Mouse (Mus musculus) G1E (cell line): ENCODE data around the gene Olfr2. TPM values are rescaled to one million over a fixed set of nuclear protein-coding genes. Genes with fewer than 3 reads are reported as not detected.

Experiments
- ATAC-seq: 2 replicates; pipeline ENCODE4 v1.8.0; 2016; ENCODE audit warnings: mild to moderate bottlenecking; ENCODE audit not compliant: insufficient number of reproducible peaks, poor library complexity, low FRiP score, severe bottlenecking; ENCODE audit errors: extremely low read depth
- DNase-seq: peaks from one replicate; pipeline ENCODE4 v3.0.0; 2012; ENCODE audit warnings: low spot score
- H3K27me3 ChIP-seq: 2 replicates; pipeline ENCODE4 v1.6.1; 2012; ENCODE audit warnings: mild to moderate bottlenecking, low read length, inconsistent platforms; ENCODE audit not compliant: insufficient read depth
- H3K36me3 ChIP-seq: replicated peaks from 2 replicates; pipeline ENCODE3; 2012; ENCODE audit warnings: mild to moderate bottlenecking, inconsistent platforms
- H3K4me1 ChIP-seq: 2 replicates; pipeline ENCODE4 v1.6.1; 2012; ENCODE audit warnings: low read depth, low read length, inconsistent platforms, mixed read lengths; ENCODE audit not compliant: insufficient read depth
- H3K4me3 ChIP-seq: 2 replicates; pipeline ENCODE4 v1.5.1; 2012; ENCODE audit warnings: low read depth, mild to moderate bottlenecking, inconsistent platforms, low read length, moderate library complexity, mixed read lengths
- H3K9me3 ChIP-seq: replicated peaks from 2 replicates; pipeline ENCODE4 v1.6.1; 2012; ENCODE audit warnings: inconsistent platforms
- CTCF ChIP-seq: IDR thresholded peaks from 2 replicates; pipeline ENCODE4 v1.5.1; 2012; ENCODE audit warnings: low read depth, low read length, inconsistent platforms, mixed read lengths
- GATA1 ChIP-seq: IDR thresholded peaks from 2 replicates; pipeline ENCODE4 v1.6.1; 2012; ENCODE audit warnings: borderline replicate concordance, low read length, inconsistent platforms, mixed read lengths
- GATA2 ChIP-seq: IDR thresholded peaks from 2 replicates; pipeline ENCODE4 v1.6.1; 2012; ENCODE audit warnings: low read depth, low read length, inconsistent platforms, borderline replicate concordance
- POLR2AphosphoS5 ChIP-seq: IDR thresholded peaks from 2 replicates; pipeline ENCODE4 v1.6.1; 2012; ENCODE audit warnings: low read depth, low read length, inconsistent platforms; ENCODE audit not compliant: insufficient replicate concordance
- TAL1 ChIP-seq: conservative IDR thresholded peaks from 2 replicates; pipeline ENCODE4 v1.6.1; 2012; ENCODE audit warnings: low read depth, low read length, inconsistent platforms, mixed read lengths
- polyA plus RNA-seq: library from polyadenylated mRNA; stranded (reverse); fragments of >175 nt; gene quantifications from 2 replicates; pipeline ENCODE4 v1.2.3, GENCODE M21; 2012
- total RNA-seq, 2 experiments: library from RNA; stranded (forward) in 1 of 2; stranded (reverse) in 1 of 2; fragments of 200-1000 nt in 1 of 2; fragments of >200 nt in 1 of 2; fragmentation: Nextera tagmentation in 1 of 2; gene quantifications; 2 replicates each; pipeline ENCODE4 v1.2.3; 2014 to 2017

Olfr2 gene
- total and polyA plus RNA-seq, 3 experiments = not detected

- H3K4me3 ChIP-seq = no peak within 1 kb of the TSS
- no peak for TF ChIP-seq TAL1
- no peak for TF ChIP-seq POLR2AphosphoS5
- no peak for TF ChIP-seq GATA1
- TF ChIP-seq CTCF = no peak
- TF ChIP-seq GATA2 = no peak
- no peaks in the 10 kb centered on the region for H3K9me3 ChIP-seq
- no peaks in the 10 kb centered on the region for H3K4me1 ChIP-seq
- peaks cover 7% of the 10 kb centered on the region; the same call in 1 of the 2 replicates for H3K27me3 ChIP-seq
- DNase-seq = no peak
- H3K36me3 ChIP-seq = no peaks in the 10 kb centered on the region
- no peak for ATAC-seq
These were observed 57.7 kb downstream of the Olfr2 start, which contains the start of gene Olfr710 for GRCm38 (mm10) chr7:106948212-106948611. TSS of gene Olfr710 (minus strand) at chr7:106948312.

Other genes with a start within 250 kb of the Olfr2 start
Only the 20 nearest of the 22 such genes appear.
- not detected in 2 replicates for gene Olfr700, start 197.2 kb downstream of the Olfr2 start, total RNA-seq (2014; fragmentation: Nextera tagmentation)
- not detected in 2 replicates for gene Olfr700, start 197.2 kb downstream of the Olfr2 start, total RNA-seq (2017)
- not detected in 2 replicates for gene Olfr700, start 197.2 kb downstream of the Olfr2 start, polyA plus RNA-seq
- gene Olfr701, start 191.9 kb downstream of the Olfr2 start, total RNA-seq (2014; fragmentation: Nextera tagmentation) = not detected in 2 replicates
- gene Olfr701, start 191.9 kb downstream of the Olfr2 start, total RNA-seq (2017) = 0.06 and 0.16 TPM in 2 replicates
- not detected in 2 replicates for gene Olfr701, start 191.9 kb downstream of the Olfr2 start, polyA plus RNA-seq
- not detected in 2 replicates for gene Olfr702, start 172.2 kb downstream of the Olfr2 start, total RNA-seq (2014; fragmentation: Nextera tagmentation)
- gene Olfr702, start 172.2 kb downstream of the Olfr2 start, total RNA-seq (2017) = 0.11 TPM in 1 of 2 replicates, not detected in the other
- gene Olfr702, start 172.2 kb downstream of the Olfr2 start, polyA plus RNA-seq = not detected in 2 replicates
- not detected in 2 replicates for gene Olfr703, start 162.7 kb downstream of the Olfr2 start, total RNA-seq (2014; fragmentation: Nextera tagmentation)
- gene Olfr703, start 162.7 kb downstream of the Olfr2 start, total RNA-seq (2017) = not detected in 2 replicates
- not detected in 2 replicates for gene Olfr703, start 162.7 kb downstream of the Olfr2 start, polyA plus RNA-seq
- gene Olfr704, start 142.9 kb downstream of the Olfr2 start, total RNA-seq (2014; fragmentation: Nextera tagmentation) = not detected in 2 replicates
- 0.22 TPM in 1 of 2 replicates, not detected in the other for gene Olfr704, start 142.9 kb downstream of the Olfr2 start, total RNA-seq (2017)
- gene Olfr704, start 142.9 kb downstream of the Olfr2 start, polyA plus RNA-seq = not detected in 2 replicates
- gene Olfr705, start 129.2 kb downstream of the Olfr2 start, total RNA-seq (2014; fragmentation: Nextera tagmentation) = not detected in 2 replicates
- gene Olfr705, start 129.2 kb downstream of the Olfr2 start, total RNA-seq (2017) = 0.05 TPM in 1 of 2 replicates, not detected in the other
- not detected in 2 replicates for gene Olfr705, start 129.2 kb downstream of the Olfr2 start, polyA plus RNA-seq
- gene Olfr706, start 117.9 kb downstream of the Olfr2 start, total RNA-seq (2014; fragmentation: Nextera tagmentation) = not detected in 2 replicates
- 0.06 TPM in 1 of 2 replicates, not detected in the other for gene Olfr706, start 117.9 kb downstream of the Olfr2 start, total RNA-seq (2017)
- not detected in 2 replicates for gene Olfr706, start 117.9 kb downstream of the Olfr2 start, polyA plus RNA-seq
- not detected in 2 replicates for gene Olfr707, start 104.8 kb downstream of the Olfr2 start, total RNA-seq (2014; fragmentation: Nextera tagmentation)
- gene Olfr707, start 104.8 kb downstream of the Olfr2 start, total RNA-seq (2017) = not detected in 2 replicates
- not detected in 2 replicates for gene Olfr707, start 104.8 kb downstream of the Olfr2 start, polyA plus RNA-seq
- not detected in 2 replicates for gene Olfr1532-ps1, start 98.1 kb downstream of the Olfr2 start, total RNA-seq (2014; fragmentation: Nextera tagmentation)
- not detected in 2 replicates for gene Olfr1532-ps1, start 98.1 kb downstream of the Olfr2 start, total RNA-seq (2017)
- not detected in 2 replicates for gene Olfr1532-ps1, start 98.1 kb downstream of the Olfr2 start, polyA plus RNA-seq
- not detected in 2 replicates for gene Olfr709-ps1, start 73.9 kb downstream of the Olfr2 start, total RNA-seq (2014; fragmentation: Nextera tagmentation)
- gene Olfr709-ps1, start 73.9 kb downstream of the Olfr2 start, total RNA-seq (2017) = 0.05 and 0.06 TPM in 2 replicates
- gene Olfr709-ps1, start 73.9 kb downstream of the Olfr2 start, polyA plus RNA-seq = not detected in 2 replicates
- not detected in 2 replicates for gene Olfr710, start 57.8 kb downstream of the Olfr2 start, total RNA-seq (2014; fragmentation: Nextera tagmentation)
- not detected in 2 replicates for gene Olfr710, start 57.8 kb downstream of the Olfr2 start, total RNA-seq (2017)
- gene Olfr710, start 57.8 kb downstream of the Olfr2 start, polyA plus RNA-seq = not detected in 2 replicates
- gene Olfr6, start 42.1 kb downstream of the Olfr2 start, total RNA-seq (2014; fragmentation: Nextera tagmentation) = not detected in 2 replicates
- gene Olfr6, start 42.1 kb downstream of the Olfr2 start, total RNA-seq (2017) = 0.12 and 0.22 TPM in 2 replicates
- not detected in 2 replicates for gene Olfr6, start 42.1 kb downstream of the Olfr2 start, polyA plus RNA-seq
- not detected in 2 replicates for gene Olfr711, start 30.6 kb downstream of the Olfr2 start, total RNA-seq (2014; fragmentation: Nextera tagmentation)
- gene Olfr711, start 30.6 kb downstream of the Olfr2 start, total RNA-seq (2017) = under 0.01 and 0.11 TPM in 2 replicates
- not detected in 2 replicates for gene Olfr711, start 30.6 kb downstream of the Olfr2 start, polyA plus RNA-seq
- gene Olfr713, start 25.1 kb upstream of the Olfr2 start, total RNA-seq (2014; fragmentation: Nextera tagmentation) = not detected in 2 replicates
- gene Olfr713, start 25.1 kb upstream of the Olfr2 start, total RNA-seq (2017) = 0.05 and 0.12 TPM in 2 replicates
- not detected in 2 replicates for gene Olfr713, start 25.1 kb upstream of the Olfr2 start, polyA plus RNA-seq
- not detected in 2 replicates for gene Olfr714, start 64.9 kb upstream of the Olfr2 start, total RNA-seq (2014; fragmentation: Nextera tagmentation)
- gene Olfr714, start 64.9 kb upstream of the Olfr2 start, total RNA-seq (2017) = 0.11 and 0.46 TPM in 2 replicates
- not detected in 2 replicates for gene Olfr714, start 64.9 kb upstream of the Olfr2 start, polyA plus RNA-seq
- not detected in 2 replicates for gene Olfr17, start 87.1 kb upstream of the Olfr2 start, total RNA-seq (2014; fragmentation: Nextera tagmentation)
- 0.06 and 0.11 TPM in 2 replicates for gene Olfr17, start 87.1 kb upstream of the Olfr2 start, total RNA-seq (2017)
- not detected in 2 replicates for gene Olfr17, start 87.1 kb upstream of the Olfr2 start, polyA plus RNA-seq
- not detected in 2 replicates for gene Olfr715b, start 104.3 kb upstream of the Olfr2 start, total RNA-seq (2014; fragmentation: Nextera tagmentation)
- gene Olfr715b, start 104.3 kb upstream of the Olfr2 start, total RNA-seq (2017) = 0.12 TPM in 1 of 2 replicates, not detected in the other
- not detected in 2 replicates for gene Olfr715b, start 104.3 kb upstream of the Olfr2 start, polyA plus RNA-seq
- gene Olfr715, start 125.0 kb upstream of the Olfr2 start, total RNA-seq (2014; fragmentation: Nextera tagmentation) = not detected in 2 replicates
- not detected in 2 replicates for gene Olfr715, start 125.0 kb upstream of the Olfr2 start, total RNA-seq (2017)
- gene Olfr715, start 125.0 kb upstream of the Olfr2 start, polyA plus RNA-seq = not detected in 2 replicates
- gene Olfr716, start 132.3 kb upstream of the Olfr2 start, total RNA-seq (2014; fragmentation: Nextera tagmentation) = not detected in 2 replicates
- 0.05 TPM in 1 of 2 replicates, not detected in the other for gene Olfr716, start 132.3 kb upstream of the Olfr2 start, total RNA-seq (2017)
- not detected in 2 replicates for gene Olfr716, start 132.3 kb upstream of the Olfr2 start, polyA plus RNA-seq
- not detected in 2 replicates for gene Nlrp14, start 160.9 kb upstream of the Olfr2 start, total RNA-seq (2014; fragmentation: Nextera tagmentation)
- 0.05 and 0.17 TPM in 2 replicates for gene Nlrp14, start 160.9 kb upstream of the Olfr2 start, total RNA-seq (2017)
- gene Nlrp14, start 160.9 kb upstream of the Olfr2 start, polyA plus RNA-seq = not detected in 2 replicates